Mouse (Mus musculus) intestine, embryonic 16.5 days (tissue): ENCODE results near the gene Met. TPM values are rescaled to one million over a fixed set of nuclear protein-coding genes. Genes with fewer than 3 reads are reported as not detected.

Source experiments
- ATAC-seq: fragments of 200-750 bp; cut with Nextera tagmentation; 2 replicates; pipeline ENCODE4 v1.8.0; 2017; ENCODE audit warnings: moderate TSS enrichment, moderate library complexity
- H3K27ac ChIP-seq: fragments of 300-500 bp; sonication (generic); 2 replicates; pipeline ENCODE4 v1.5.1; 2014; ENCODE audit warnings: mild to moderate bottlenecking, low read length
- H3K27me3 ChIP-seq: fragments of 300-500 bp; sonication (generic); replicated peaks from 2 replicates; pipeline ENCODE4 v1.6.1; 2014; ENCODE audit warnings: low read length, control low read depth, mixed read lengths; ENCODE audit not compliant: control insufficient read depth, insufficient read depth
- H3K36me3 ChIP-seq: fragments of 300-500 bp; sonication (generic); 2 replicates; pipeline ENCODE4 v1.6.1; 2014; ENCODE audit warnings: low read length, control low read depth; ENCODE audit not compliant: control insufficient read depth, insufficient read depth
- H3K4me1 ChIP-seq: fragments of 300-500 bp; sonication (generic); 2 replicates; pipeline ENCODE4 v1.6.1; 2014; ENCODE audit warnings: low read length, control low read depth, mixed read lengths; ENCODE audit not compliant: control insufficient read depth, insufficient read depth
- H3K4me2 ChIP-seq: fragments of 300-500 bp; sonication (generic); 2 replicates; pipeline ENCODE4 v1.6.1; 2014; ENCODE audit warnings: low read depth, low read length, control low read depth
- H3K4me3 ChIP-seq: fragments of 300-500 bp; sonication (generic); 2 replicates; pipeline ENCODE4 v1.5.1; 2014; ENCODE audit warnings: mild to moderate bottlenecking, low read length
- H3K9ac ChIP-seq: fragments of 300-500 bp; sonication (generic); 2 replicates; pipeline ENCODE4 v1.6.1; 2014; ENCODE audit warnings: low read depth, low read length
- H3K9me3 ChIP-seq: fragments of 300-500 bp; sonication (generic); 2 replicates; pipeline ENCODE4 v1.6.1; 2016; ENCODE audit warnings: low read length, control low read depth; ENCODE audit not compliant: control insufficient read depth
- WGBS: fragments of 180-500 bp; shearing (Covaris S2); extraction: QIAGEN DNeasy Blood & Tissue Kit; methylation state at CpG from one replicate; pipeline ENCODE4 v1.1.7; 2014; 5-methylcytosine and 5-hydroxymethylcytosine counted together
- polyA plus RNA-seq: library from polyadenylated mRNA; unstranded; fragments of >200 nt; fragmentation: Nextera tagmentation; extraction: Ambion mirVana; gene quantifications from 2 replicates; pipeline ENCODE4 v1.2.1, GENCODE M21; 2015

The Met gene
- polyA plus RNA-seq, 1 experiment from 2014 or later = 10.5 TPM

DNA sequence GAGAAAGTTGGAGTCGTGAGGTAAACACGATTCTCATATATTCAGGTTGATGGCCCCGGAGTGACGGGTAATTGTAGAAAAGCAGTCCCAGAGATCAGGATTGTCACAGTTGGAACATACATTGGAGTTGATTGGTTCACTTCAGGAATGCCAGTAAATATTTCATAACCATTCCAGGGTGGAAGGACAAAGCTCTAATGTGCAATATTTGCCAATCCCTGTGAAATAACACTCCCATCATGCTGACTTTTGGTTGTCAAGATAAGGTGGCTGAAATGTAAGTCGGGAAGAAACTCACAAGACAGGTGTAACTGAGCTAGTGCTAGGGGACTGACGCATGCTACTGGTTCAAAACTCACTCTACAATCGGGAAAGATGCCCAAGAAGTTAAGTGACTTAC lies 22.2 kb downstream of the Met start:
- H3K9ac ChIP-seq = no peak overlapping the region
- H3K4me1 ChIP-seq = peaks cover 3% of the 10 kb centered on the region; the same call in 1 of the 2 replicates
- ATAC-seq = no peak
- WGBS = 86% methylated on average over 7 of the region's 7 CpGs
- no peaks in the 10 kb centered on the region for H3K36me3 ChIP-seq
- H3K4me2 ChIP-seq = no peak overlapping the region
- H3K9me3 ChIP-seq = no peaks in the 10 kb centered on the region
- no peak overlapping the region for H3K4me3 ChIP-seq
- H3K27me3 ChIP-seq = no peaks in the 10 kb centered on the region
- no peak overlapping the region for H3K27ac ChIP-seq

GRCm38 (mm10) chr6:17488291-17488817 lies 24.8 kb downstream of the Met start:
- ATAC-seq = peak; percentile 93
- WGBS = 49% methylated on average over 2 of the region's 2 CpGs
- H3K4me2 ChIP-seq = no peak overlapping the region
- H3K4me3 ChIP-seq = no peak overlapping the region
- H3K27ac ChIP-seq = no peak overlapping the region
- H3K27me3 ChIP-seq = no peaks in the 10 kb centered on the region
- H3K9ac ChIP-seq = no peak overlapping the region
- no peaks in the 10 kb centered on the region for H3K9me3 ChIP-seq
- peaks cover 3% of the 10 kb centered on the region; the same call in 1 of the 2 replicates for H3K4me1 ChIP-seq
- H3K36me3 ChIP-seq = no peaks in the 10 kb centered on the region

DNA sequence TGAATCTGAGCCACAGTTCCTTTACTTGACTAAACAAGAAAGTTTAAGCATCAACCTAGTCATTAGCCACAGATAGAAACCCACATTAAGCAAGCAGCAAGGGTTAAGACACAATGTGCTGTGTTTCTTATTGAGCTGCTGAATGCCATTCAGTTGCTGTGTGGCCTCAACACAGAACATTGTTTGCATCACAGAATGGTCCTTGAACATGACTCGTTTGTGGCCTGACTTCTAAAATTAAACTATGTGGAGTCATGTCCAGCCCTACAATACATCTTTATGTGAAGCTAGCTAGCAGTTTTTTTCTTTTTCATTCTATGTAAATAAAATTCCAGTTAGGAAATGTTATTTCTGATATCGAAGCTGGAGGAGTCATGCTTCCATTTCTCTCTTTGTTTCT lies 27.2 kb downstream of the Met start:
- Histone ChIP-seq H3K4me1 (peaks cover 3% of the 10 kb centered on the region; the same call in 1 of the 2 replicates), H3K4me2 (no peak overlapping the region), H3K27me3 (no peaks in the 10 kb centered on the region), H3K36me3 (no peaks in the 10 kb centered on the region), H3K4me3 (no peak overlapping the region), H3K9me3 (no peaks in the 10 kb centered on the region), H3K27ac (no peak overlapping the region), H3K9ac (no peak overlapping the region)
- no peak for ATAC-seq
- WGBS = 57% methylated on average over 2 of the region's 2 CpGs

- Histone ChIP-seq H3K4me3 (no peak overlapping the region), H3K36me3 (no peaks in the 10 kb centered on the region), H3K27me3 (no peaks in the 10 kb centered on the region), H3K9me3 (no peaks in the 10 kb centered on the region), H3K9ac (no peak overlapping the region), H3K4me1 (peaks cover 3% of the 10 kb centered on the region; the same call in 1 of the 2 replicates), H3K27ac (no peak overlapping the region), H3K4me2 (no peak overlapping the region)
- no peak for ATAC-seq
- 79% methylated on average over 10 of the region's 10 CpGs for WGBS
Measured at GRCm38 (mm10) chr6:17491502-17491901, 27.9 kb downstream of the Met start.

- H3K4me3 ChIP-seq = no peak overlapping the region
- 70% methylated on average over 8 of the region's 8 CpGs for WGBS
- H3K36me3 ChIP-seq = no peaks in the 10 kb centered on the region
- H3K4me2 ChIP-seq = no peak overlapping the region
- H3K9ac ChIP-seq = no peak overlapping the region
- H3K27me3 ChIP-seq = no peaks in the 10 kb centered on the region
- no peak overlapping the region for H3K27ac ChIP-seq
- no peaks in the 10 kb centered on the region for H3K9me3 ChIP-seq
- ATAC-seq = no peak
- H3K4me1 ChIP-seq = peaks cover 7% of the 10 kb centered on the region
Measured at GRCm38 (mm10) chr6:17492062-17492461, 28.5 kb downstream of the Met start.

DNA sequence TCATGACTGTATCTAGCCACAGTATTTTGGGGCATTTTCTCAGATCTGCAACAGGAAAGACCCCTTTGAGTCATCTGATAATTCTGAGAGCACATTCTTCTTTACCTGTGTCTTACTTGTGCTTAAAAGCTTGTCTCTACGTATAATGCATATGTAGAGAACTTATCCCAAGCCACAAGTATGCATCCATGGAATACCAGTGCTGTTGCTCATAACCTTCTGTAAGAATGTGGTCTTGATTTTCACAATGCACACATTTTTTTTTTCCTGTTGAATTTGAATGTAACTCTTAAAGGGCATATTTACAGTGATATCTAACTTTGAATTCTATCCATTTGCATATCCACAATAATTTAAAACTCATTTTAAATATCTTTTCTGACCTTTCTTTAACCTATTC lies 31.8 kb downstream of the Met start:
- Histone ChIP-seq H3K27ac (no peak overlapping the region), H3K9me3 (no peaks in the 10 kb centered on the region), H3K4me3 (no peak overlapping the region), H3K9ac (no peak overlapping the region), H3K27me3 (no peaks in the 10 kb centered on the region), H3K36me3 (no peaks in the 10 kb centered on the region), H3K4me2 (no peak overlapping the region), H3K4me1 (peaks cover 9% of the 10 kb centered on the region)
- 86% methylated on average over 1 of the region's 1 CpGs for WGBS
- ATAC-seq = no peak

- no peak overlapping the region for H3K4me2 ChIP-seq
- H3K4me1 ChIP-seq = peaks cover 9% of the 10 kb centered on the region
- H3K27me3 ChIP-seq = no peaks in the 10 kb centered on the region
- no peaks in the 10 kb centered on the region for H3K9me3 ChIP-seq
- WGBS = 75% methylated on average over 4 of the region's 4 CpGs
- H3K27ac ChIP-seq = no peak overlapping the region
- no peaks in the 10 kb centered on the region for H3K36me3 ChIP-seq
- no peak for ATAC-seq
- no peak overlapping the region for H3K9ac ChIP-seq
- H3K4me3 ChIP-seq = no peak overlapping the region
Measured at GRCm38 (mm10) chr6:17497366-17497765, 33.8 kb downstream of the Met start.

DNA sequence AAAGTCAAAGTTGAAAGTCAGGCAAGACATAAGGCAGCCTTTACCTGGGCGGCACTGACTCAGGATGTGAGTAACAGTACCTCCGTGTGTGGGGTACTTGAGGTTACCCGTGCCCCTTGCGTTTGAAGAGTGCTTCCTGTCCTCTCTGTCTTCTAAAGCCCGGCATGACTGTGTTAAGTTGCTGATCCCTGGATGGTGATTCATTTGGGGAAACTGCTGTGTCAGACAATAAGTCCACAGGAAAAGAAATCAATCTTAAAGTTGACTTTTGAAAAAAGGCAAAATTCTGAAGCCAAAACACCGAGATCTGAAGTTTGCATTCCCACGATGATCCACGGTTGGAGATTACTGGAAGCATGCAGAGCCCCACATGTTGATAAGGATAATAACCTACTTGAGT lies 35.2 kb downstream of the Met start:
- Histone ChIP-seq H3K36me3 (no peaks in the 10 kb centered on the region), H3K9ac (no peak overlapping the region), H3K9me3 (no peaks in the 10 kb centered on the region), H3K4me1 (peaks cover 13% of the 10 kb centered on the region), H3K27me3 (no peaks in the 10 kb centered on the region), H3K4me2 (no peak overlapping the region), H3K27ac (0 out of 2 replicates have a peak overlapping the region, but pooled peaks have one; percentile 28), H3K4me3 (no peak overlapping the region)
- 58% methylated on average over 8 of the region's 8 CpGs for WGBS
- 0 out of 2 replicates have a peak, but pooled peaks have one; percentile 18 for ATAC-seq

DNA sequence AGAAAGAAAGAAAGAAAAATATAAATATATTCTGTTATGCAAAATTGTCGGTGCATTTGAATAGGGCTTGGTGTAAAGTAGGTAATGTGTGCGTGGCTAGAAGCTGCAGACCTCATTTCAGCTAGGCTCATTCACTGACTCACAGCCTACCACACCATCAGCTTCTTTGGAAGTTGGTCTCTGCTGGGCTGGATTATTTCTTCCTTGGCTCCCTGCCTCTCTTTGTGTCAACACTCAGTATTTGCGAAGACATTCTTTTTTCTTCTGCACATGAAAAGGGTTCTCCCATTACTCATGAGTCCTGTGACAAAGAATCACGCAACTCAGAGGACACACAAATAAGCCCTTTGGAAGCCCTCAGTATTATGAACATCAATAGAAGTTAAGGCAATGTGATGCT lies 37.8 kb downstream of the Met start:
- Histone ChIP-seq H3K27ac (no peak overlapping the region), H3K9me3 (no peaks in the 10 kb centered on the region), H3K9ac (no peak overlapping the region), H3K4me1 (peaks cover 15% of the 10 kb centered on the region), H3K4me3 (no peak overlapping the region), H3K36me3 (no peaks in the 10 kb centered on the region), H3K27me3 (no peaks in the 10 kb centered on the region), H3K4me2 (no peak overlapping the region)
- WGBS = 82% methylated on average over 4 of the region's 4 CpGs
- no peak for ATAC-seq

- no peaks in the 10 kb centered on the region for H3K36me3 ChIP-seq
- H3K4me3 ChIP-seq = no peak overlapping the region
- H3K4me2 ChIP-seq = no peak overlapping the region
- no peaks in the 10 kb centered on the region for H3K27me3 ChIP-seq
- no peak overlapping the region for H3K27ac ChIP-seq
- H3K4me1 ChIP-seq = peaks cover 17% of the 10 kb centered on the region
- WGBS = 59% methylated on average over 1 of the region's 1 CpGs
- no peak for ATAC-seq
- H3K9me3 ChIP-seq = no peaks in the 10 kb centered on the region
- H3K9ac ChIP-seq = no peak overlapping the region
Measured at GRCm38 (mm10) chr6:17502311-17502710, 38.7 kb downstream of the Met start.
